Mouse (Mus musculus): Measurements from ENCODE around the gene Syn1.
A peak's percentile ranks its signal among the peaks of the same experiment; 100 is the strongest.

Gene Syn1

GRCm38 (mm10) chrX:20863161-20864101 is 57.4 kb downstream of the Syn1 start:
- DNase-seq (ENCODE audit: inconsistent age in 2 of 2, low spot score in 1 of 2): peak in 1 of 2 experiments; percentile 56

- peak; percentile 40 to 64 for DNase-seq (ENCODE audit: inconsistent age in 2 of 2, low spot score in 1 of 2)
These were observed 58.4 kb downstream of the Syn1 start for GRCm38 (mm10) chrX:20862105-20863065.

- no peak for DNase-seq (ENCODE audit: inconsistent age in 2 of 2, low spot score in 1 of 2)
These were observed 59.2 kb downstream of the Syn1 start for GRCm38 (mm10) chrX:20861453-20862104.

- no peak for DNase-seq (ENCODE audit: inconsistent age in 2 of 2, low spot score in 1 of 2)
These were observed 67.0 kb downstream of the Syn1 start for GRCm38 (mm10) chrX:20853794-20854193.

- DNase-seq (ENCODE audit: inconsistent age in 2 of 2, low spot score in 1 of 2): peak; percentile 92 to 97
These were observed 72.4 kb downstream of the Syn1 start for GRCm38 (mm10) chrX:20848256-20848984.

GRCm38 (mm10) chrX:20847816-20848215 is 73.0 kb downstream of the Syn1 start:
- no peak for DNase-seq (ENCODE audit: inconsistent age in 2 of 2, low spot score in 1 of 2)

- no peak for DNase-seq (ENCODE audit: inconsistent age in 2 of 2, low spot score in 1 of 2)
These were observed 73.6 kb downstream of the Syn1 start for GRCm38 (mm10) chrX:20847232-20847631.

GRCm38 (mm10) chrX:20828934-20829333 is 91.9 kb downstream of the Syn1 start:
- peak; percentile 57 to 83 for DNase-seq (ENCODE audit: inconsistent age in 2 of 2, low spot score in 1 of 2)

GRCm38 (mm10) chrX:20819708-20820426 is 100.9 kb downstream of the Syn1 start:
- peak; percentile 77 to 85 for DNase-seq (ENCODE audit: inconsistent age in 2 of 2, low spot score in 1 of 2)

- peak; percentile 84 to 93 for DNase-seq (ENCODE audit: inconsistent age in 2 of 2, low spot score in 1 of 2)
These were observed 101.6 kb downstream of the Syn1 start for GRCm38 (mm10) chrX:20819204-20819628.

GRCm38 (mm10) chrX:20816974-20817373 is 103.8 kb downstream of the Syn1 start:
- DNase-seq (ENCODE audit: inconsistent age in 2 of 2, low spot score in 1 of 2): peak; percentile 69 to 85
